Mouse (Mus musculus): Measurements from ENCODE around the gene Gprc5b. TPM values are rescaled to one million over a fixed set of nuclear protein-coding genes. Genes with fewer than 3 reads are reported as not detected.

Gprc5b gene
- polyA plus RNA-seq, 1 experiment from 2014 or later = 7.5 TPM

DNA sequence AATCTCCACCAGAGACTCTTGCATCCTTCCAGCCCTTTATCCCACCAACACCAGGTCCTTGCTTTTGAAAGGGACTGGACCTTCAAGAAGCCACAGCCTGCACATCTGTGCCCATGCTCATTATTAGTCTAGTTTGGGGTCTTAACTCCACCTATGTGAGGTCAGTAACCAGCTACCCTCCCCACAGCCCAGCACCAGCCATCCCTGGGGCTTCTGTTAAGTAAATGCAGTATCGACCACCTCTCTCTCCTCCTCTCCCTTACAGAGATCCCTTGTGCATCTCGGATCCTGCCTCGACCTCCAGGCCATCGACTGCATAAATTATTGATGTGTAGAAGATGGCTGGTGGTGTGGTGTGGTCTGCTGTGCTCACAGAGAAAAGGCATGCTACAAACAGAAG, 8.6 kb downstream of the Gprc5b start:
- H3K9ac ChIP-seq (replicated peaks) = no peak overlapping the region
- H3K27me3 ChIP-seq = no peaks in the 10 kb centered on the region
- H3K27ac ChIP-seq = no peak overlapping the region
- no peaks in the 10 kb centered on the region for H3K4me1 ChIP-seq (replicated peaks)
- H3K36me3 ChIP-seq = peaks cover 29% of the 10 kb centered on the region
- WGBS = 82% methylated on average over 4 of the region's 4 CpGs
- H3K9me3 ChIP-seq = no peaks in the 10 kb centered on the region
- no peak overlapping the region for H3K4me2 ChIP-seq
- H3K4me3 ChIP-seq (replicated peaks) = no peak overlapping the region
- ATAC-seq (ENCODE audit: insufficient number of reproducible peaks, insufficient read depth, low FRiP score, low TSS enrichment, low read depth) = no peak

DNA sequence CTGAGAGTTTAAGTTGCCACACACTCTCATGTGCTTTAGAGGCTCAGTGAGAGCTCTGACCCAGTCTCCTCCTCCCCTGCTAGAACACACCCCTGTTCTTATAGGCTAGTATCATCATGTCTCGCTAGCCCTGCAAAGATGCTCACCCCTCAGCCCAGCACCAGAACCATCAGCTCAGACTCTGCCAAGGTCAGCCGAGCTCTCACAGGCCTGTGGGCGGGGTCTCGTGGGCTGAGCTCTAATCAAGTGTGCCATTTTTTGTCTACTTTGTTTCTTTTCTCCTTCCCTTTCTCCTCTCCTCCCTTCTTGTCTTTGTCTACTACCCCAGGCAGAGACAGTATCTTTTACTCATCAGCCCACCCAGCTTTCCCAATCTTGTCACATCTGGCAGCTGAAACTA, 9.2 kb downstream of the Gprc5b start:
- H3K36me3 ChIP-seq = peaks cover 35% of the 10 kb centered on the region
- no peak overlapping the region for H3K4me3 ChIP-seq (replicated peaks)
- no peak for ATAC-seq (ENCODE audit: insufficient number of reproducible peaks, insufficient read depth, low FRiP score, low TSS enrichment, low read depth)
- no peak overlapping the region for H3K27ac ChIP-seq
- no peak overlapping the region for H3K9ac ChIP-seq (replicated peaks)
- 85% methylated on average over 4 of the region's 4 CpGs for WGBS
- H3K4me2 ChIP-seq = no peak overlapping the region
- no peaks in the 10 kb centered on the region for H3K4me1 ChIP-seq (replicated peaks)
- no peaks in the 10 kb centered on the region for H3K27me3 ChIP-seq
- no peaks in the 10 kb centered on the region for H3K9me3 ChIP-seq

DNA sequence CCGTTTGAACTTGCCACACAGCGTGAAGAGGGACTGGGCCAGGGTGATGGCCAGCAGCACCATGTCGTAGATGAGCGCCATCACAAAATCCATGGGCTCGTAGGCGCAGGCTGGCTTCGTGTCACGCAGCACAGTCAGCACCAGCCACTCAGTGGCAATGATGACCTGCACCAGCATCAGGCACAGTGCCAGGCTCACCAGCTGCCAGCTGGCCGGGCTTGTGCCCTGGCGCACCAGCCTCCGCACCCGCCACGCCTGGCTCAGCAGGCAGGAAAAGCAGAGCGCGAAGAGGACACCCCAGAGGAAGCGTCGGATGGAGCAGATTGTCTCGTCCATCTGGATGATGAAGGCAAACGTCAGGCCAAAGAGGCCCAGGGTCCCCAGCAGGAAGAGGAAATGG, 11.1 kb downstream of the Gprc5b start:
- 93% methylated on average over 19 of the region's 19 CpGs for WGBS
- Histone ChIP-seq H3K9me3 (no peaks in the 10 kb centered on the region), H3K36me3 (peaks cover 42% of the 10 kb centered on the region), H3K27me3 (no peaks in the 10 kb centered on the region), H3K9ac (replicated peaks) (no peak overlapping the region), H3K4me1 (replicated peaks) (no peaks in the 10 kb centered on the region), H3K4me3 (replicated peaks) (no peak overlapping the region), H3K27ac (no peak overlapping the region), H3K4me2 (no peak overlapping the region)
- no peak for ATAC-seq (ENCODE audit: insufficient number of reproducible peaks, insufficient read depth, low FRiP score, low TSS enrichment, low read depth)

DNA sequence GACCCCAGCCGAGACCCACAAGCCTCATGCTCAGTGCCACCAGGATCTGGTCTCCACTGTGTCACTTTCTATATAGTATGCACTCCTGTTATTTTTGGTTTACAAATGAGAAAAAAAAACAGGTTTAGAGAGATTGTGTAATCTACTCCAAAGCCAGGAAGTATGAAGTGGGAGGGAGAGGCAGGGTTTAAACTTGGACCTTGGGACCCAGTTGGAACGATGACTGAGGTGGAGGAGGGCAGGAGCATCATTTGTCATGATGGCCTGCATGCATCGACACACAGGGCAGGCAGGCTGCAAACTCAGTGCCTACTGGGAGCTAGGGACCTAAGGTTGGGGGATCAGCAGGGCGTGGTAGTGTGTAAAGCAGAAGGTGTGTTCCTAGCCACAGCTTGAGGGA, 12.4 kb downstream of the Gprc5b start:
- H3K4me3 ChIP-seq (replicated peaks) = no peak overlapping the region
- no peak overlapping the region for H3K27ac ChIP-seq
- no peak overlapping the region for H3K4me2 ChIP-seq
- 84% methylated on average over 4 of the region's 4 CpGs for WGBS
- H3K9me3 ChIP-seq = no peaks in the 10 kb centered on the region
- no peak for ATAC-seq (ENCODE audit: insufficient number of reproducible peaks, insufficient read depth, low FRiP score, low TSS enrichment, low read depth)
- H3K4me1 ChIP-seq (replicated peaks) = no peaks in the 10 kb centered on the region
- peaks cover 42% of the 10 kb centered on the region for H3K36me3 ChIP-seq
- H3K27me3 ChIP-seq = no peaks in the 10 kb centered on the region
- H3K9ac ChIP-seq (replicated peaks) = no peak overlapping the region

DNA sequence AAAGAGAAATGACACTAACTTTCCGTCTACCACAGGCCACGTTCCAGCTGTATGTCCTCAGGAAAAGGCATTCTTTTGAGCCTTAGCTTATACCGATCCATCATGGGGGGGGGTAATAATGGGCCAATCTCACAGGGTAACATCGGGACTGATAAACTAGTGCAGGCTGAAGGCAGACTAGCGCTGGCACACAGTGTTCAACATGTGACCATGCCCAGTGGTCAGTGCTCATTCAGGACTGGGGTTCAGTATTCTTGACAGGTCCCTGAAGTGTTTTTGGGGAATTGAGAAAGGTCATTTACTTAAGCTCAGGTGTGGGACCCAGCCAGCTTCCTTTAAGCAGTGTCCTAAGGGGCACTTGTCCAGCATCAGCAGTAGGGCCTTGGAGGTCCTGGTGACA, 13.2 kb downstream of the Gprc5b start:
- no peak overlapping the region for H3K4me2 ChIP-seq
- ATAC-seq (ENCODE audit: insufficient number of reproducible peaks, insufficient read depth, low FRiP score, low TSS enrichment, low read depth) = no peak
- H3K4me3 ChIP-seq (replicated peaks) = no peak overlapping the region
- H3K27ac ChIP-seq = no peak overlapping the region
- H3K27me3 ChIP-seq = no peaks in the 10 kb centered on the region
- H3K4me1 ChIP-seq (replicated peaks) = 0 out of 2 replicates have a peak, but pooled peaks cover under 1% of the 10 kb centered on the region
- WGBS = 90% methylated on average over 5 of the region's 5 CpGs
- no peaks in the 10 kb centered on the region for H3K9me3 ChIP-seq
- H3K36me3 ChIP-seq = peaks cover 42% of the 10 kb centered on the region
- H3K9ac ChIP-seq (replicated peaks) = no peak overlapping the region

DNA sequence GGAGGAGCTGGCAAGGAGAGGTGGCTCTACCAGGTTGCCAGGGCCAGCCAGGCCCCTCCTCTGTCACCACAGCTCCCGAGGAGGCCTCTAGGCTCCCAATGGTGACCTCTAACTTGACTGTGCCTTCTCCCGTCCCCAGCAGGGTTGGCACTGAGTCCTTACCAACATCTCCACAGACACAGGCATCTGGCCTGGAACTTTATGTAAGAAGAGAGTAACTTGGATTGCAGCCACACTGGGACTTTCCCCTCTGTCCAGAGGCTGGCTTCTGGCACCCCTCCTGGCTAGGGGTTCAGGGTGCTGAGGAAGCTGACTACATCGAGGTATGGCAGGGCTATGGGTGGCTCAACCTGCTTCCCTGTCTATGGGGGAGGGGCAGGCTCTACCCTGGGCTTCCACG, 13.7 kb downstream of the Gprc5b start:
- no peak for ATAC-seq (ENCODE audit: insufficient number of reproducible peaks, insufficient read depth, low FRiP score, low TSS enrichment, low read depth)
- Histone ChIP-seq H3K36me3 (peaks cover 43% of the 10 kb centered on the region), H3K9ac (replicated peaks) (no peak overlapping the region), H3K4me3 (replicated peaks) (no peak overlapping the region), H3K4me1 (replicated peaks) (0 out of 2 replicates have a peak, but pooled peaks cover 2% of the 10 kb centered on the region), H3K9me3 (no peaks in the 10 kb centered on the region), H3K27ac (no peak overlapping the region), H3K4me2 (no peak overlapping the region), H3K27me3 (no peaks in the 10 kb centered on the region)
- 77% methylated on average over 4 of the region's 4 CpGs for whole genome bisulfite sequencing

DNA sequence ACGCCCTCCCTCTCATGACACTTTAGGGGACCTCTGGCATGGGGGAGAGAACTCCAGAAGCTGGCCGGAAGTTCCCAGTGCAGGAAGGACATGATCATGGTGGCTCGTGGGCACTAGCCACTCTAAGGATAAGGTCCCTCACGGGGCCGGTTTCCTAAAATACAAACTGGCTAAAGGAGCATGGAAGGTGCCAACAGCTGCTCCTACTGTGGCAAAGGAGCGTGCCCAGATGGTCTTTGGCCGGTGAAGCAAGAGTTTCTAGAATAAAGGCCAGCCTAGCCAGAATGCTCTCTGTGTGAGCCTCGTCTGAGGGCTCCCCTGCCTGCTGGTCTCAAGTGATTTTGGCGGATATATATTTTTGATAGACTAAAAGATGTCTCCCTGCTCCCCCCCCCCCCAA, 15.3 kb downstream of the Gprc5b start:
- Histone ChIP-seq H3K9ac (replicated peaks) (no peak overlapping the region), H3K27me3 (no peaks in the 10 kb centered on the region), H3K9me3 (no peaks in the 10 kb centered on the region), H3K36me3 (peaks cover 57% of the 10 kb centered on the region), H3K27ac (no peak overlapping the region), H3K4me2 (no peak overlapping the region), H3K4me1 (replicated peaks) (0 out of 2 replicates have a peak, but pooled peaks cover 2% of the 10 kb centered on the region), H3K4me3 (replicated peaks) (no peak overlapping the region)
- 82% methylated on average over 9 of the region's 9 CpGs for WGBS
- ATAC-seq (ENCODE audit: insufficient number of reproducible peaks, insufficient read depth, low FRiP score, low TSS enrichment, low read depth) = no peak

DNA sequence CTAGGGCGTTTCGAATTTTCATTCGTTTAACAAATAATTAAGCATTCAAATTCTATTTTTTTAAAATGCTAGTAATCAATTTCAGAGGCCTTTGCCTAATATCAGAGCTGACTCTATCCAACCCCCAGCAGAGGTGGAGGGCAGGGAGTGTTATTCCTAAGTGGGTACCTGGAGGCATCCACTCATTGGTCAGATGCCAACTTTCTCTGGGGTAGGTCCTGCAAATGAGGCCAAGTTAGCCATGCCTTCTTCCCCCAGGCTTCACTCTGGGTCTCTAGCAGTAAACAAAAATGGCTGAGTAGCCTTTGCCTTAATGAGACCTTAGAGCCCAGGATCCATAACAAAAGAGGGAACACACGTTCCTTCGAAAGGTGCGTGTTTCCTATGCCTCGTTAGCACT, 15.9 kb downstream of the Gprc5b start:
- H3K36me3 ChIP-seq = peaks cover 59% of the 10 kb centered on the region
- no peaks in the 10 kb centered on the region for H3K27me3 ChIP-seq
- H3K9ac ChIP-seq (replicated peaks) = no peak overlapping the region
- H3K4me1 ChIP-seq (replicated peaks) = 0 out of 2 replicates have a peak, but pooled peaks cover 2% of the 10 kb centered on the region
- ATAC-seq (ENCODE audit: insufficient number of reproducible peaks, insufficient read depth, low FRiP score, low TSS enrichment, low read depth) = no peak
- no peak overlapping the region for H3K4me2 ChIP-seq
- WGBS = 82% methylated on average over 7 of the region's 7 CpGs
- no peak overlapping the region for H3K27ac ChIP-seq
- H3K4me3 ChIP-seq (replicated peaks) = no peak overlapping the region
- no peaks in the 10 kb centered on the region for H3K9me3 ChIP-seq

DNA sequence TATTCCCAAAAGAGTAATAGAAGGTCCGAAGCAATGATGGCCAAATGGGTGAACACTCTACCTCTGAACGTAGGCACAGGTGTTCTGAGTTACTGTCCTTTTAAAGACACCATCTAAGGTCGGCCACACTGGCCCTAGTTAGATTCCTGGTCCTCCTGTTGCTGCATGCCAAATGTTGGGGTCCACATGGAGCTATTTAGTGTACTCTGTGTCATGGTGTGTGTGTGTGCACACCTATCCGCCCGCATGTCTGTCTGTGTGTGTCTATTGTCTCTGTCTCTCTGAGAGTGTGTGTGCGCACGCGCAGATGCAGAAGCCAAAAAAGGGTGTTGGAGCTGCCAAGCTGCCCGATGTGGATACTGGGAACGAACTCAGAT, 17.9 kb downstream of the Gprc5b start:
- Histone ChIP-seq H3K4me3 (replicated peaks) (no peak overlapping the region), H3K27me3 (no peaks in the 10 kb centered on the region), H3K36me3 (peaks cover 60% of the 10 kb centered on the region), H3K9ac (replicated peaks) (no peak overlapping the region), H3K9me3 (no peaks in the 10 kb centered on the region), H3K4me1 (replicated peaks) (0 out of 2 replicates have a peak, but pooled peaks cover 2% of the 10 kb centered on the region), H3K27ac (no peak overlapping the region), H3K4me2 (no peak overlapping the region)
- 82% methylated on average over 10 of the region's 10 CpGs for WGBS
- no peak for ATAC-seq (ENCODE audit: insufficient number of reproducible peaks, insufficient read depth, low FRiP score, low TSS enrichment, low read depth)

DNA sequence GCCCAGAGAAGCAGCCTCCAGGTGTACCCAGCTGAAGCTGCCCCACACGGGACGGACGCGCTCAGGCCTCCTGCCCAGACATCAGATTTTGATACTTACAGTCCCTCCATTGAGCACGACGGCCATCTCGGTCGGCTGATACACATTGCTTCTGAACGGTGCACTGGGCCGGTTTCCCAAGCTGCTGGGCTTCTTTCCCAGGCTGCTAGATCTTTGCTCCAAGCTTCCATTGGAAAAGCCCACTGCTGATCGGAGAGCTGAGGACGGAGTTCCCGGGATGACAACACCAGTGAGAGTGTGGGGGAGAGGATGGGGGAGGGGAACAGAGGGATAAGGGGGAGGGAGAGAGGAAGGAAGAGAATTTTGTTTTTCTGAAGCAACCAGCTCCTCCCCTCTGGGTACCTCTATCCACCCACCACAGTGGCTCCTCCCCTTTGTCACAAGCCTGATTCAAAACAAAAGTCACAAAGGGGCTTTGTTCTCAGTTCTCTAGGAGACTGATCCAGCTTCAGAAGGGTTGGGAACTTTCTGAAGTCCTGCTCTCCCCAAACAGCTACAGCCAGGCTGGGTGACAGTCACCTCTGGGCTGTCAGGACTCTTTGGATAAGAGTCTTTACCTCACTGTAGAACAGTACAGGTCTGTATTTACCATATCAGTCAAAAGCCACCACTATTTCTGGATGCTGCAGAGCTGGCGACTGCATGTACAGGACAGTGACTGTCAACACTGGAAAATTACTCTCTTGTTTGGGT, 18.4 kb downstream of the Gprc5b start:
- H3K36me3 ChIP-seq = peaks cover 57% of the 10 kb centered on the region
- no peak for ATAC-seq (ENCODE audit: insufficient number of reproducible peaks, insufficient read depth, low FRiP score, low TSS enrichment, low read depth)
- H3K9ac ChIP-seq (replicated peaks) = no peak overlapping the region
- 50% methylated on average over 14 of the region's 14 CpGs for WGBS
- H3K27ac ChIP-seq = 0 out of 2 replicates have a peak overlapping the region, but pooled peaks have one; percentile 35
- no peak overlapping the region for H3K4me3 ChIP-seq (replicated peaks)
- H3K9me3 ChIP-seq = no peaks in the 10 kb centered on the region
- H3K4me2 ChIP-seq = peak overlapping the region; percentile 24
- H3K27me3 ChIP-seq = no peaks in the 10 kb centered on the region
- 0 out of 2 replicates have a peak, but pooled peaks cover 2% of the 10 kb centered on the region for H3K4me1 ChIP-seq (replicated peaks)

DNA sequence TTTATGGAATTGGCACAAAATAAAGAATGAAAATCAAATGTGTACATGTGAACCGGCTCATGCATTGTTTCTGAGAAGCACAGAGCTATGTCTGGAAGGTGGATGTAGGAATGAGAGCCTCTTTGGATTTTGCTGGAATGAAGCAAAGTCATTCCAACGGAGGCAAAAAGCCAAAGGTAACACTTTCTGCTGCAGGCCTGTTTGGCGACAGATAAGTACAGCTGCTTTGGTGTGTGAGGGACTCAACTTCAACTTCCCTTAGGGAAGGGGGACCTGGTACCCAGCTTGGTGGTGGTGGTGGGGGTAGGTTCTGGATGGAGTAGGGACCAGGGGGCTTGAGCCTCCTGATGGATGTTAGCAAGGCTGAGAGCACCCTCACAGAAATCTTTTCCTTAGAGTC, 19.2 kb downstream of the Gprc5b start:
- no peak overlapping the region for H3K27ac ChIP-seq
- ATAC-seq (ENCODE audit: insufficient number of reproducible peaks, insufficient read depth, low FRiP score, low TSS enrichment, low read depth) = no peak

DNA sequence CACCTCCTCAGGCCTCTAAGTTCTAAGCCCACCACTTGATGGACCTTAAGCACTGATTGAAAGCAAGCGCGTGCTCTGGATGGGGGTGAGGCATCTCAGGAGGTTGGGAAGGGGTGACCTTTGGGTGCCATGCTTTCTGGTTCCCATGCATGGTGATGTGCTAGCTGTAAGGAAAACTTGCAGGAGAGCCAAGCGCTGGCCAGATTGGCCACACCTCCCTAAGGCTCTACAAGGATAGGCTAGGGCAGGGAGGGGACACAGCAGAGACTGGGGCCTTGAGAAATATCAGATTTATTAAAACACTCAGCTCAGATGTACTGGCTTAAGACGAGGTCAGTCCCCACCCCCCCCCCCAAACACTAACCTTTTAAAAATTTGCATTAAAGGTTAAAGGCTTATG, 21.6 kb downstream of the Gprc5b start:
- Histone ChIP-seq H3K4me1 (replicated peaks) (0 out of 2 replicates have a peak, but pooled peaks cover 2% of the 10 kb centered on the region), H3K4me2 (no peak overlapping the region), H3K4me3 (replicated peaks) (no peak overlapping the region), H3K9ac (replicated peaks) (no peak overlapping the region), H3K36me3 (peaks cover 52% of the 10 kb centered on the region), H3K27ac (no peak overlapping the region), H3K9me3 (no peaks in the 10 kb centered on the region), H3K27me3 (no peaks in the 10 kb centered on the region)
- 85% methylated on average over 4 of the region's 4 CpGs for WGBS
- no peak for ATAC-seq (ENCODE audit: insufficient number of reproducible peaks, insufficient read depth, low FRiP score, low TSS enrichment, low read depth)

More for the DNA sequence above, 19.2 kb downstream of the Gprc5b start:
- Histone ChIP-seq H3K9me3 (no peaks in the 10 kb centered on the region), H3K4me2 (0 out of 2 replicates have a peak overlapping the region, but pooled peaks have one; percentile 24), H3K4me1 (replicated peaks) (0 out of 2 replicates have a peak, but pooled peaks cover 2% of the 10 kb centered on the region), H3K9ac (replicated peaks) (no peak overlapping the region), H3K36me3 (peaks cover 57% of the 10 kb centered on the region), H3K27me3 (no peaks in the 10 kb centered on the region), H3K4me3 (replicated peaks) (no peak overlapping the region)
- WGBS = 77% methylated on average over 3 of the region's 3 CpGs
